Mouse (Mus musculus): ENCODE results near the gene Triap1. TPM values are rescaled to one million over a fixed set of nuclear protein-coding genes. Genes with fewer than 3 reads are reported as not detected.
"Not testable (repeated sequence)": the region's sequence is repeated elsewhere in the genome, so short reads cannot be mapped to it uniquely, and the experiment has no call there.

Triap1 gene
- polyA plus RNA-seq (2012; rRNA removed): 3.2 and 5.9 TPM in 2 replicates

GRCm38 (mm10) chr5:115340577-115341313 lies at the start of gene Triap1, which contains the start of gene Gatc:
TSS of gene Triap1 (plus strand) at chr5:115341225.
TSS of gene Gatc (minus strand) at chr5:115341178.
- WGBS: under 1% methylated on average over 62 of the region's 62 CpGs
- Histone ChIP-seq H3K4me1 (ENCODE audit: control insufficient read depth, insufficient read depth, insufficient read length, low read length) (peaks cover 5% of the 10 kb centered on the region; the same call in 1 of the 2 replicates), H3K36me3 (ENCODE audit: control insufficient read depth, insufficient read depth, low read length) (peaks cover 31% of the 10 kb centered on the region), H3K27ac (ENCODE audit: insufficient read depth, low read depth, low read length) (peak within 1 kb of the TSS; percentile 71), H3K4me3 (ENCODE audit: low read depth, low read length) (peak within 1 kb of the TSS; percentile 98), H3K27me3 (ENCODE audit: control insufficient read depth, insufficient read depth, low read length) (no peaks in the 10 kb centered on the region)
- TF ChIP-seq CTCF (IDR thresholded peaks at IDR 0.05; ENCODE audit: extremely low read depth, insufficient read length, insufficient replicate concordance, low read depth, low read length) (no peak; the same call in 1 of the 2 replicates), POLR2A (IDR thresholded peaks at IDR 0.05; ENCODE audit: low read depth, low read length) (no peak; the same call in 1 of the 2 replicates)

- 93% methylated on average over 8 of the region's 8 CpGs for WGBS
- Histone ChIP-seq H3K27me3 (ENCODE audit: control insufficient read depth, insufficient read depth, low read length) (no peaks in the 10 kb centered on the region), H3K36me3 (ENCODE audit: control insufficient read depth, insufficient read depth, low read length) (peaks cover 41% of the 10 kb centered on the region), H3K27ac (ENCODE audit: insufficient read depth, low read depth, low read length) (no peak overlapping the region), H3K4me3 (ENCODE audit: low read depth, low read length) (no peak overlapping the region), H3K4me1 (ENCODE audit: control insufficient read depth, insufficient read depth, insufficient read length, low read length) (peaks cover 2% of the 10 kb centered on the region; the same call in 1 of the 2 replicates)
- TF ChIP-seq POLR2A (IDR thresholded peaks at IDR 0.05; ENCODE audit: low read depth, low read length): no peak
- peak; percentile 9; the same call in 1 of the 2 replicates for TF ChIP-seq CTCF (IDR thresholded peaks at IDR 0.05; ENCODE audit: extremely low read depth, insufficient read length, insufficient replicate concordance, low read depth, low read length)
Measured at GRCm38 (mm10) chr5:115294173-115294572, 46.9 kb upstream of the Triap1 start.

GRCm38 (mm10) chr5:115296347-115296746 lies 44.7 kb upstream of the Triap1 start:
- Histone ChIP-seq H3K27me3 (ENCODE audit: control insufficient read depth, insufficient read depth, low read length) (no peaks in the 10 kb centered on the region), H3K27ac (ENCODE audit: insufficient read depth, low read depth, low read length) (no peak overlapping the region), H3K36me3 (ENCODE audit: control insufficient read depth, insufficient read depth, low read length) (peaks cover 31% of the 10 kb centered on the region), H3K4me1 (ENCODE audit: control insufficient read depth, insufficient read depth, insufficient read length, low read length) (peaks cover 4% of the 10 kb centered on the region), H3K4me3 (ENCODE audit: low read depth, low read length) (no peak overlapping the region)
- 64% methylated on average over 10 of the region's 10 CpGs for WGBS
- no peak for TF ChIP-seq POLR2A (IDR thresholded peaks at IDR 0.05; ENCODE audit: low read depth, low read length)
- TF ChIP-seq CTCF (IDR thresholded peaks at IDR 0.05; ENCODE audit: extremely low read depth, insufficient read length, insufficient replicate concordance, low read depth, low read length): no peak

- no peaks in the 10 kb centered on the region for H3K27me3 ChIP-seq (ENCODE audit: control insufficient read depth, insufficient read depth, low read length)
- peaks cover 22% of the 10 kb centered on the region for H3K36me3 ChIP-seq (ENCODE audit: control insufficient read depth, insufficient read depth, low read length)
- peak overlapping the region; percentile 72 for H3K27ac ChIP-seq (ENCODE audit: insufficient read depth, low read depth, low read length)
- TF ChIP-seq CTCF (IDR thresholded peaks at IDR 0.05; ENCODE audit: extremely low read depth, insufficient read length, insufficient replicate concordance, low read depth, low read length) (0 out of 2 replicates have a peak, but pooled peaks have one; percentile 28), POLR2A (IDR thresholded peaks at IDR 0.05; ENCODE audit: low read depth, low read length) (peak; percentile 31; the same call in 1 of the 2 replicates)
- H3K4me3 ChIP-seq (ENCODE audit: low read depth, low read length): peak overlapping the region; percentile 98
- peaks cover 7% of the 10 kb centered on the region for H3K4me1 ChIP-seq (ENCODE audit: control insufficient read depth, insufficient read depth, insufficient read length, low read length)
- WGBS: under 1% methylated on average over 45 of the region's 46 CpGs
Measured at GRCm38 (mm10) chr5:115300035-115300744, 40.8 kb upstream of the Triap1 start.

- Histone ChIP-seq H3K4me3 (ENCODE audit: low read depth, low read length) (peak within 1 kb of the TSS; percentile 98), H3K36me3 (ENCODE audit: control insufficient read depth, insufficient read depth, low read length) (peaks cover 16% of the 10 kb centered on the region), H3K27ac (ENCODE audit: insufficient read depth, low read depth, low read length) (peak within 1 kb of the TSS; percentile 72), H3K4me1 (ENCODE audit: control insufficient read depth, insufficient read depth, insufficient read length, low read length) (peaks cover 7% of the 10 kb centered on the region), H3K27me3 (ENCODE audit: control insufficient read depth, insufficient read depth, low read length) (no peaks in the 10 kb centered on the region)
- WGBS: under 1% methylated on average over 66 of the region's 66 CpGs
- TF ChIP-seq POLR2A (IDR thresholded peaks at IDR 0.05; ENCODE audit: low read depth, low read length) (peak; percentile 93), CTCF (IDR thresholded peaks at IDR 0.05; ENCODE audit: extremely low read depth, insufficient read length, insufficient replicate concordance, low read depth, low read length) (no peak)
Measured at GRCm38 (mm10) chr5:115300792-115301614, 40.0 kb upstream of the Triap1 start, which contains the start of gene Dynll1. TSS of gene Dynll1 (minus strand) at chr5:115300999.

GRCm38 (mm10) chr5:115301615-115302014 lies 39.4 kb upstream of the Triap1 start:
- no peak overlapping the region for H3K27ac ChIP-seq (ENCODE audit: insufficient read depth, low read depth, low read length)
- 16% methylated on average over 13 of the region's 13 CpGs for WGBS
- TF ChIP-seq POLR2A (IDR thresholded peaks at IDR 0.05; ENCODE audit: low read depth, low read length) (no peak), CTCF (IDR thresholded peaks at IDR 0.05; ENCODE audit: extremely low read depth, insufficient read length, insufficient replicate concordance, low read depth, low read length) (no peak)
- H3K36me3 ChIP-seq (ENCODE audit: control insufficient read depth, insufficient read depth, low read length): peaks cover 13% of the 10 kb centered on the region
- H3K4me3 ChIP-seq (ENCODE audit: low read depth, low read length): peak overlapping the region; percentile 67
- H3K4me1 ChIP-seq (ENCODE audit: control insufficient read depth, insufficient read depth, insufficient read length, low read length): peaks cover 6% of the 10 kb centered on the region
- H3K27me3 ChIP-seq (ENCODE audit: control insufficient read depth, insufficient read depth, low read length): no peaks in the 10 kb centered on the region

GRCm38 (mm10) chr5:115302190-115302589 lies 38.8 kb upstream of the Triap1 start:
- not testable (repeated sequence) for H3K27ac ChIP-seq (ENCODE audit: insufficient read depth, low read depth, low read length); H3K4me3 ChIP-seq (ENCODE audit: low read depth, low read length); H3K4me1 ChIP-seq (ENCODE audit: control insufficient read depth, insufficient read depth, insufficient read length, low read length); H3K36me3 ChIP-seq (ENCODE audit: control insufficient read depth, insufficient read depth, low read length); H3K27me3 ChIP-seq (ENCODE audit: control insufficient read depth, insufficient read depth, low read length)
- 76% methylated on average over 7 of the region's 7 CpGs for WGBS
